Mouse (Mus musculus) C2C12 (cell line): ENCODE results near the gene Gm5128.
"Not testable (repeated sequence)": the region's sequence is repeated elsewhere in the genome, so short reads cannot be mapped to it uniquely, and the experiment has no call there.

Source experiments
- CEBPB ChIP-seq: IDR thresholded peaks from one replicate; pipeline ENCODE4 v1.6.1; 2011; ENCODE audit warnings: low read depth, mild to moderate bottlenecking, control low read depth, moderate library complexity
- CTCF ChIP-seq: IDR thresholded peaks from one replicate; pipeline ENCODE4 v1.5.1; 2011; ENCODE audit not compliant: control insufficient read depth, insufficient read depth, insufficient read length
- MYOG ChIP-seq: IDR thresholded peaks from one replicate; pipeline ENCODE4 v1.6.1; 2011; ENCODE audit not compliant: control insufficient read depth, insufficient read length; ENCODE audit errors: extremely low read depth

DNA sequence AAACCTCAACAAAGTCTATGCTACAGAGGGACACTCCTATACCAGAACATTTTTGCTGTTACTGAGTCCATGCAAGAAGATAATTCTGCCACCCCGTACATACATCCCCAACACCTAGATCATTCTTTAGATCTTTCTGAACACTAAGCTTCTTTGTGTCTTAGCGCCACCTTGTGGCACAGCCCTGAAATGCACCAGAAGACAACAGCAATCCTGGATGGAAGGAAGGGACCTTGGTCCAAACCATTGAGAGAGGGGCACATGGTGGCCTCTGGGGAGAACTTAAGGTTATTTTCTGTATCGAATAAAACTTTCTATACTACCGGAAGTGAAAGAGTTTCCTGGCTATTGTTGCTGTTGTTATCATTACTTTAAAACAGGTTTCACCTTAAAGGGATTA, 49.4 kb downstream of the Gm5128 start:
- TF ChIP-seq CEBPB, CTCF, MYOG: not testable (repeated sequence)
